Mouse (Mus musculus) cortical plate, adult 2 months (tissue): ENCODE data around the gene Gm10217. TPM values are rescaled to one million over a fixed set of nuclear protein-coding genes. Genes with fewer than 3 reads are reported as not detected.

ENCODE experiments used
- H3K27ac ChIP-seq: fragments of 200-500 bp; 2 replicates; pipeline ENCODE4 v1.5.1; 2012; ENCODE audit warnings: low read length, control low read depth, inconsistent platforms; ENCODE audit not compliant: insufficient read depth
- H3K4me1 ChIP-seq: fragments of 200-500 bp; 2 replicates; pipeline ENCODE4 v1.6.1; 2011; ENCODE audit warnings: low read length; ENCODE audit not compliant: control insufficient read depth, insufficient read depth
- H3K4me3 ChIP-seq: fragments of 200-500 bp; 2 replicates; pipeline ENCODE4 v1.5.1; 2011; ENCODE audit warnings: mild to moderate bottlenecking, low read length, control low read depth; ENCODE audit not compliant: insufficient read depth
- CTCF ChIP-seq: fragments of 200-500 bp; IDR thresholded peaks from 2 replicates; pipeline ENCODE4 v1.5.1; 2011; ENCODE audit warnings: mild to moderate bottlenecking, control low read depth, low read length; ENCODE audit not compliant: insufficient read depth; ENCODE audit errors: extremely low read depth
- POLR2A ChIP-seq: fragments of 200-500 bp; IDR thresholded peaks from 2 replicates; pipeline ENCODE4 v1.6.1; 2011; ENCODE audit warnings: mild to moderate bottlenecking, low read length, control low read depth; ENCODE audit not compliant: insufficient read depth; ENCODE audit errors: extremely low read depth
- polyA plus RNA-seq: library from polyadenylated mRNA; depleted of rRNA; stranded (reverse); fragments of >200 nt; gene quantifications from 2 replicates; pipeline ENCODE4 v1.2.3, GENCODE M21; 2012; rRNA removed

Gm10217 gene
- polyA plus RNA-seq, 1 experiment: not detected

GRCm38 (mm10) chr8:9899199-9899598 is 35.1 kb downstream of the Gm10217 start:
- no peak overlapping the region for H3K27ac ChIP-seq
- no peak overlapping the region for H3K4me3 ChIP-seq
- no peaks in the 10 kb centered on the region; the same call in 1 of the 2 replicates for H3K4me1 ChIP-seq
- TF ChIP-seq CTCF: no peak
- TF ChIP-seq POLR2A: no peak

GRCm38 (mm10) chr8:9899673-9900072 is 35.6 kb downstream of the Gm10217 start:
- no peak for TF ChIP-seq POLR2A
- TF ChIP-seq CTCF: no peak
- no peak overlapping the region for H3K4me3 ChIP-seq
- H3K27ac ChIP-seq: no peak overlapping the region
- no peaks in the 10 kb centered on the region; the same call in 1 of the 2 replicates for H3K4me1 ChIP-seq

Other genes starting within 250 kb of the Gm10217 start
- gene Fam155a, start 93.1 kb upstream of the Gm10217 start, polyA plus RNA-seq: 60.2 and 68.2 TPM in 2 replicates
- 4.4 and 5.2 TPM in 2 replicates for gene Lig4, start 113.4 kb downstream of the Gm10217 start, polyA plus RNA-seq
- 12.9 and 13.0 TPM in 2 replicates for gene Abhd13, start 113.5 kb downstream of the Gm10217 start, polyA plus RNA-seq
- 1.1 and 1.7 TPM in 2 replicates for gene Tnfsf13b, start 142.2 kb downstream of the Gm10217 start, polyA plus RNA-seq